Mouse (Mus musculus): ENCODE measurements around the gene Rundc3a.
"Not testable (repeated sequence)": the region's sequence is repeated elsewhere in the genome, so short reads cannot be mapped to it uniquely, and the experiment has no call there.

The Rundc3a gene

DNA sequence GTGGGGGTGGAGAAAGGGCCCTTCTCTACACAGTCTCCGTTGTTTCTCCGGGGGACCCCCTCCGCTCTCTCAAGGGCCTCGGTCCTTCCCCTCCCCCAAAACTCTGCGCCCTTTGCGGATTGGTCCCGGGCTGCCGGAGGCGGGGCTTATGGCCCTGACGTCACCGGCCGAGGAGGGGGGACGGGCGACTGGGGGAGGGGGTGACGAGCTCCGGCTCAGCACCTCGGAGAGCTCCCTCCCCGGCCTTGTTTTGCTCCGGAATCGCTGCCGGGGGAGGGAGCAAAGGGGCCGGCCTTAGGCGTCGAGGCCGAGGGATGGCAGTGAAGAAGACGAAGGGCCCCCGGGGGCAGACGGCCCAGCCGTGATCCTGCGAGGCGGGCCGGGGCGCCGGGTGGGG lies at the start of gene Rundc3a:
Rundc3a (plus strand) TSS at position 166 of the 397 bp plus-strand sequence.
- peak; percentile 85 for DNase-seq (ENCODE audit: low spot score)

DNA sequence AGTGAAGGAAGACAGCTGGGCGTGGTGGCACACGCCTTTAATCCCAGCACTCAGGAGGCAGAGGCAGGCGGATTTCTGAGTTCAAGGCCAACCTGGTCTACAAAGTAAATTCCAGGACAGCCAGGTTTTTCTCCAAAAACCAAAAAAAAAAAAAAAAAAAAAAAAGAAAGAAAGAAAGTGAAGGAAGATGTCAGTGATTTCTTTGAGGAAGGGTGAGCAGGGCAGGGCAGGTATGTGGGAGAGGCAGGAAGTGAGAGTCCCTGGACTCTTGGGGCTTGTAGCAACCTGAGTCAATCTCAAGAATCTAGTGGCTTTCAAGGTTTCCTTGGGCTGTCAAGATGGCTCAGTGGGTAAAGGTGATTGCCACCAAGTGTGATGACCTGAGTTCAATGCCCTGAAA lies 48.7 kb upstream of the Rundc3a start:
- no peak for DNase-seq (ENCODE audit: low spot score)

DNA sequence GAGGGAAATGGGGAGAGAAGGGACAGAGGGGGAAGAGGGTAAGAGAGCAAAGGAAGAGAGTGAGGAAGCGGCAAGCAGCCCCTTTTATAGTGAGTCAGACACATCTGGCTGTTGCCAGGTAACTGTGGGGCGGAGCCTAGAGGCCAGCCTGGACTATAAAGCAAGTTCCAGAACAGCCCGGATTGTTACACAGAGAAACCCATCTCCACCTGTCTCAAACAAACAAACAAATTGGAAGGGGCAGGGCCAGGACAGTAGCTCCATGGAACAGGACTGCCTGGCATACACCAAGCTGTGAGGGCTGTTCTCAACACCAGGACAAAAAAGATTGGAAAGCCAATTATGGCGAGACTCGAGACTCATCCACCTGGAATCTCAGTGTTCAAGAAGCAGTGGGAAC lies 46.3 kb upstream of the Rundc3a start:
- no peak for DNase-seq (ENCODE audit: low spot score)

DNA sequence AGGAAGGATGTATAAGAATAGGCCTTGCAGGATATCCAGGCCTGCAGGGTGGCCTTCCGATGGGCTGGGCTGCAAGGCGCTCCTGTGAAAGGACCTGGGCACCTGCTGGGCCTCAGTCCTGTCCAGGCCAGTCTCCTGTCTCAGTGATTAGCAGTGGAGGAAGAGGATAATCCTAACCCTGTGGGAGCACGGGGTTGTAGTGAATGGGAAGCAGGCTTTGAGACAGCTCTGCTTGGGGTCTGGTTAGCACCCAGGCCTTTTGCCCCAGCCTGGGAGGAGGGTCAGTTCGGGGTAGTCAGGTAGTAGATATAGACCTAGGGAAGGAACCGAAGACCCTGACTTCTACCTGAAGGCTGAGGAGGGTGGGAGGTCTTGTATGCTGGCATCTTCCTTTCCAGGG lies 45.5 kb upstream of the Rundc3a start:
- DNase-seq (ENCODE audit: low spot score): no peak

DNA sequence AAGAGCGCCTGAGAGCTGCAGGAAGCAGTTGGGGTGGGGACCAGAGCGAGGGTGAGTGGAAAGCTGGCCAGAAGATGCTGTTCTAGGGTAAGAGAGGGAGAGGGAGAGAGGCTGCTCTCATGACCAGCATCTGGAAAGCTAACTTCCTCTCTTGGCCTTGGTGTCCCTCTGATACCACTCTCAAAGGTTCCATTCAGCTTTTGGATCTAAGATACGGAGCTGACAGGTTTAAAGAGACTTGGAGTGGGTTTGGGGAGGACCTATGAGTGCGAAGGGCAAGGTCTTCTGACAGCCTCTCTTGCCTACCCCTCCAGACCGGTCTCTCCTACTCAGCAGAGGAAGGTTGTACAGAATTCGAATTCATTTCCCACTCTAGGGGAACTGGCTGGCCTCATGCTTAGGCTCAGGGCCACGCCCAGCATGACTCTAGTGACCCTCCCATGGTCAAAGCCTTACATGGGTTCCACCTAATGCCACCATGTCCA lies 45.1 kb upstream of the Rundc3a start:
- no peak for DNase-seq (ENCODE audit: low spot score)

DNA sequence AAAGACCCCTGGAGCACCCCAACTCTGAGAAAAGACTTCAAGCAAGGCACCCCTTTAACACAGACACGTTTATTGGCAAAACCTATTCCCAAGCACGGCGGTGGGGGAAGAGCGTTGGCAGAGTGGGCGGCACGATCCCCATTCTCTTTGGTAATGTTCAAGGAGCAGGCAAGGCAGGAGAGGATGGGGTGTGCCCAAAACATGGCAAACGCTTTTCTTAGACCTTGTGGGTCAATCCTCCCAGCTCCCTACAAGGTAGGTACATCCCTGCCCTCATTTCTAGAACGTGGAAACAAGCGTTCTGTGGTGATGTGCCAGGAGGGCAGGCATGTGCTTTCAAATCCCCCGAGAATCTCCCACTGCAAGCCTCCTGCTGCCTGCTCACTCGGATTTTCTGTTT lies 44.4 kb upstream of the Rundc3a start:
- DNase-seq (ENCODE audit: low spot score): no peak

DNA sequence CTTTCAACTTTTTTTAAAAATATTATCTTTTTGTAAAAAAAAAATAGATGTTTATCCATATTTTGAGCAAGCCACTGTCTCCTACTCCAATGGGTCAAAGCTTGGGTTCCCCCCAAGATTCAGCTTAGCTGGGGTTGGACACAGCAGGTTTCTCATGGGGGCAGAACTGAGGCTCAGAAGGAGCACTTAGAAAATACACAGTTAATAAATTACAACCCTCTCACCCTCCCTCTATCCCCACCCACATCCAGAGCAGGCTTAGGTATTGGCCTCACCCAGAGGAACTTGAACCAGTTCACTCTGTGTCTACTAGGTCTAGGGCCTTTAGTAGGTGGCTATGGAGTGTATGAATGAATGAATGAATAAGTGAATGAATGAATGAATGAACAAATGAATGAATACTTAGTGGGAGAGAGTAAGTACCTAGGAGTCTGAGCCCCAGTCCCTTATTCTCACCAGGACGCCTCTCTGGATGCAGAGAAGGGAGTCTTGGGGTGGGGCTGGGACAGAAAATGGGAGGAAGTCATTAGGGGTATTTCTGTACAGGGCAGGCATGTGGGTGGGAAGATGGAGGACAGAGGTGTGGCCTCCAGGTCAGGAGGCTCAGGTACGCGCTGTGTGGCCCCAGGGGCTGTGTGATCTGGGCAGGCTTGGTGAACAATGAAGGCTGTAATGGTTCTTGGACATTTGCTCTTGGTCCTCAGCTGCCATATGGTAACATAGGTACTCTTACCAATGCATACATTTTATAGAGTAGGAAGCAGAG lies 43.8 kb upstream of the Rundc3a start:
- no peak for DNase-seq (ENCODE audit: low spot score)

DNA sequence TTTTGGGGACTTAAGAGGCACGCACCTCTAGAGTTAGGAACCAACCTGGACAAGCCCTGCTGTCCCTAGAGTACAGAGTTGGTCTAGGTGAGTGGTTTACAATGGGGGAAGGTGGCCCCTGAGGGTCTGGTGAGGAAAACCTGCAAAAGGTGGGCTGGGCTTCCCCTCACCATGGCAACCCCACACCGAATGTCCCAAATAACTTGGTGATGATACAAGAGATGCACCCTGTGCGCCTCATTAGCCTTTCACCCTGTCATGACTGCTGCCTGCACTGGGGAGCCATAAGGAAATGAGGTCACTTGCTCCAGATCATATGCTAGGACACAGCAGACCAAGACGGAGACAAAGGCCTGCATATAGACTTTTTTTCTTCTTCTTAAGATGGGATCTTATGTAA lies 42.8 kb upstream of the Rundc3a start:
- no peak for DNase-seq (ENCODE audit: low spot score)

DNA sequence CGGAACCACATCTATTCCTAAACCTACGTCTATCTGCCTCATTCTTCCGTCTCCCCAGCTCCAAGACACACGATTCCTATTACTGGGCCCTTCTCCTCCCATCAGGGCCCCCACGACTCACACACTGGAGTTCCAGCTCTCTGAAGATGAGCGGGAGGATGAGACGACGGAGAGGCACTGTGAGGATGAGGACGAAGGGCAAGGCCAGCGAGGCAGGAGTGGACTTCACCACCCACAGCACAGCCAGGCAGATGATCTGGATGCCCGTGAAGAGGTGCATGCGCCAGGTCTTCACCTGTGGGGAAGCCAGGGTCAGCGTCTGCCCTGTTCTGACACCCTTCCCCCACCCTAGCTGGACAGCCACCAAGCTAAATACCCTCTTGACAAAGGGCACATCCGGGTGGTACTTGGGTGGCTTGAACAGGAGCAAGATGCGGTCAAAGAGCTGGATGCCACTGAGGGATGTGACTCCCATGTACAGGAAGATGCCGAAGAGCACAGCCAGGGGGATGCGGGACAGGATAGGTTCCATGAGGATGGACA lies 42.2 kb upstream of the Rundc3a start:
- no peak for DNase-seq (ENCODE audit: low spot score)

DNA sequence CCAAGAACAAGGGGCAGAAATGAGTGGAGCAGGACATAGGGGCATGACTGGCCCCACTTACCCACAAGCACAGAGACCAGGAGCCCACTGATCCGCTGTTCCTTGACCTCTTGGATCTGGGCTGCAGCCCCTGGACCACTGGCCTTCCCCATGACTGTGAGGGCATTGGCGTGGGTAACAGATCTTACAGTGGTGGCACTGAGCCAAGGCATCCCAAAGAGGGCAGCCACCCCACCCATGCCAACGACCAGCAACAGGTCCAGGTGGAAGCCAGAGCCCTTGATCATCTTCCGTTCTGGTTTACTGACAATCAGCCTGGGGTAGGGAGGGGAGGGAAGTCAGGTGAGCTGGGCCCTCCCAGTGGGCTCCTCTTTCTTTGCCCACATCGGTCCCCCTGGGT lies 40.8 kb upstream of the Rundc3a start:
- no peak for DNase-seq (ENCODE audit: low spot score)

DNA sequence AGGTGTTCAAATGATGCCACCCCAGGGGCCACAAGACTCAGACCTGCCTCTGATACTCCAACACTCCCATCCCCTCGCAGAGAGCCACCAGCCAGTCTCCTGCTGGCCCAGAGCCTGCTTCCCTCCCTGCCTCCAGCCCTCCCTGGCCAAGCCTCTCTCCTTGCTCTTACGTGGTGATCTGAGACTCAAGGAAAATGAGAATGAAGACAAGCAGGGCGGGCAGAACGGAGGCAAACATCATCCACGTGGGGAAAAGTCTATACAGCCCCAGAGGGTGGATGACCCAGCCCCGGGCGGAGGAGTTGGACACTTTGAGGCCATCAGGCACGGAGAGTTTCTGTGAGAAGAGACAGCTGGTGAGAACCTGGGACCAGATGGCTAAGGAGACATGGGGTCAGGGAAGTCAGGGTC lies 40.2 kb upstream of the Rundc3a start:
- no peak for DNase-seq (ENCODE audit: low spot score)

DNA sequence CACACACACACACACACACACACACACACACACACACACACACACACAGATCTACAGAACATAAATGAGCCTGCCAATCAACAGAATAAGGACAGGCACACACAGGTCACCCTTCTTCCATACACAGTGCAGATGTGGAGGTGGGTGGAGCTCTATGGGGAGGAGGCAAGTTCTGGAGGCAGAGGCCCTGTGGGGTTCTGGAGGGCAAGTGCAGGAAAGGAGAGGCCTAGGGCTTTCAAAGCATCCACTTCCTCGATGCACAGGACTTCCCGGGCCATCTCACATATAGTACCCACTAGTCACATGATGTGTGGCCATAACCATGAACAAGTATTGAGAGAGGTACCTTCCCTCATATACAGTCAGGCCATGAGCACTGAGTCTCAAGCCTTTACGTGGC lies 37.7 kb upstream of the Rundc3a start:
- no peak for DNase-seq (ENCODE audit: low spot score)

DNA sequence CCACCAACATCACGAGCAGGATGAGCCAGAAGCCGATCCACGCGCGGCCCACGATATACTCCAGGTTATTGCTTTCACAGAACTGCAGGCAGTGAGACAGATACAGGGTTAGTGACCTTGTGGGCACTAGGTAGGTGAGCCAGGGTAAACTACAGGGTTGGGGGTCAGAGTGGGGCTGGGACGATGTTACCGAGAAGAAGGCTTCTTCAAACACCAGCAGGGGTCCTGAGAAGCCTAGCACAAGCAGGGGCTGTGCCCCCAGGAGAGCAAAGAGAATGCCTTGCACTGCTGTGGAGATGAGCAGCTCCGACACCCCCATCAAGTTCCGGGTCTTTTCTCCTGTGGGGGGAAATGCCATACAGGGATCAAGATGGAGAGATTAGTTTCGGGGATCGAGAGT lies 37.0 kb upstream of the Rundc3a start:
- no peak for DNase-seq (ENCODE audit: low spot score)

DNA sequence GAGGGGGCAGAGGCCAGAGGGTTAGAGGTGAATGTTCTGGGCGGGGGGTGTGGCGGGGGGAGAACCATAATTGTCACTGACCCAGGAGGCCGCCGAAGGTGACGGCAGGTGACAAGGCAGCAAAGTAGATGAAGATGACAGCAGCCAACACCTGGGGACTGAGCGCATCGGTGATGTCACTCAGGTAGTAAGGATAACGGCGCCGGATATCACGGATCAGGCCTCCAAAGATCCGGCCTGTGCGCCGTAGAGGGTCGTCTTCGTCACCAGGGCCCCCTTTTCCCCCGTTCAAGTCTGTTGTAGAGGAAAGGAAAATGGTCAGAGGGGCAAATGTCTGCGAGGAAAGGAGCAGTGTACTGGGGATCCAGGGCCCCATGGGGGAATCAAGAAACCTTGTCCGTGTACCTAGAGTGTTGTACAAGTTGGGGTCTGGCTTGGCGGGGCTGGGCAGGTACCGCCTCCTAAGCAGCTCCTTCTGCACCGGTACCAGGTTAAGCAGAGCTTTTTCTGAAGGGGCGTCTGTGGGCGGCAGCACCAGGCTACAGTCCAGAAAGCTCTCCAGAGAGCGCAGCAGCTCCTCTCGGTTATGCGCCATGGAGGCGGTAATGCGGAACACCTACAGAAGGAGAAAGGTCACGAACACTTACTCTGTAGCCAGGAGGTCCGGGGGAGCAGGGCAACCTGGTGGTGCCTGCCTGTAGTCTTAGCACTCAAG lies 36.4 kb upstream of the Rundc3a start:
- DNase-seq (ENCODE audit: low spot score): no peak

DNA sequence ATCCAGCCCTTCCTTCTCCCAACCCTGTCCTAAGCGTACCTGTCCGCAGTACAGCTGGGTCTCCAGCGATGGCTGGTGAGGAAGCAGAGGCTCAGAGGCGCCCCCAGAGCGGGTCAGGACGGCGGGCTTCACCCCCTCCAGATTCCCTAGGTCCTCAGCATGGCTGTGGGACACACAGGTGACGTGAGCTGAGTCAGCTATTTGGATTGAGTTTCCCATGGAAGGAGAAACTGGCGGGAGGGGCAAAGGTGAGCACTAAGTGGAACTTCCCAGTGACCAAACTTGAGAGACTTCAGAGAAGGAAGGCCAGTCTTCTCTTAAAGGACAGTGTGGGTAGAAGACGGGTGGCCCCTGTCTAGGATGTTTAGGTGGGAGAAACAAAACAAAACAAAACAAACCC lies 34.8 kb upstream of the Rundc3a start:
- DNase-seq (ENCODE audit: low spot score): no peak

DNA sequence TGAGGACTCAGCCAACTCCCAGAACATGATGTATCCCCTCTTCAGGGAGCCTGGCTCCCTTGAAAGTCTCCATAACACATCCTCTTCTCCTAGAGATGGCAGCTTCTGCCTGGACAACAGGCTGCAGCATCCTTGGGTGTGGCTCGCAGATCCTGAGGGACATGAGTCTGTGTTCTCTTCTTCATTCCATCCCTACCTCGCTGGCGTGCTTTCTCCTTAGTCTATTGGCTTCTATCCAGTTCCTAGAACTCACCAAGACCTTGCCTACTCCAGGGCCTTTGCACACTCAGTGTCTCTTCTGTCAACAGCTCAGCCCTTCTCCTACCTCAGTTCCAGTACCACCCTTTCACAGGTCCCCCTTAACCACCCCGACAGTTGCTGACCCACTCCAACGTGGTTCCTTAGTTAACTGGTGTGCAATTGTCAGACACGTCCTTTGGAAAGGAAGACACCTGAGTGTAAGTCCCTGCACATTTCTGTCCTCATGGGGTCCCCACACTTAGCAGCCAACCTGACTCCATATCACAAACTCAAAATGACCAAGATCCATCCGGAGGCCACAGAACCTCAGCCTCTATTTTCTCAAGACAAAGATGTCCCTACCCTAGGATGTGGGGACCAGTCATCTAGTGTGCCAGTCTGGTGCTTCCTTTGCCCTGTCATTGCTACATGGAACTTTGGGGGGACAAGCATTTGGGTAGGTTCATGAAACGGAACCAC lies 31.3 kb upstream of the Rundc3a start:
- no peak for DNase-seq (ENCODE audit: low spot score)

DNA sequence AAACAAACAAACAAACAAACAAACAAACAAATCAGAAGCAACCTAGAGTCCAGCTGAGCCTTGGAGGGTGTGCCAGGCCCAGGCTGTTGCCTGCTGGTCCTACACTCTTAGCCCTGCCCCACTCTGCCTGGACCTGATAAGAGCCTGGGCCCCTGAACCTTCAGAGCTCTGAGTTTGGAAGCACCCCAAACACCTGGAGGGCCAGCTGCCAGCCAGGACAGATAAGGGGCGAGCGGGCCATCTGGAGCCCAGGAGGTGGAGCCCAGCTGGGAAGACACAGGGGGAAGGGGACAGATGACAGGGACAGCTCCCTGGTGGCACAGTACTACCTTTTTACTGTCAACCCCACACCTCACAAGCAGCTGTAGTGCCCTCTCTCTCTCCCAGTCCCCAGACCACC lies 29.6 kb upstream of the Rundc3a start:
- DNase-seq (ENCODE audit: low spot score): no peak

DNA sequence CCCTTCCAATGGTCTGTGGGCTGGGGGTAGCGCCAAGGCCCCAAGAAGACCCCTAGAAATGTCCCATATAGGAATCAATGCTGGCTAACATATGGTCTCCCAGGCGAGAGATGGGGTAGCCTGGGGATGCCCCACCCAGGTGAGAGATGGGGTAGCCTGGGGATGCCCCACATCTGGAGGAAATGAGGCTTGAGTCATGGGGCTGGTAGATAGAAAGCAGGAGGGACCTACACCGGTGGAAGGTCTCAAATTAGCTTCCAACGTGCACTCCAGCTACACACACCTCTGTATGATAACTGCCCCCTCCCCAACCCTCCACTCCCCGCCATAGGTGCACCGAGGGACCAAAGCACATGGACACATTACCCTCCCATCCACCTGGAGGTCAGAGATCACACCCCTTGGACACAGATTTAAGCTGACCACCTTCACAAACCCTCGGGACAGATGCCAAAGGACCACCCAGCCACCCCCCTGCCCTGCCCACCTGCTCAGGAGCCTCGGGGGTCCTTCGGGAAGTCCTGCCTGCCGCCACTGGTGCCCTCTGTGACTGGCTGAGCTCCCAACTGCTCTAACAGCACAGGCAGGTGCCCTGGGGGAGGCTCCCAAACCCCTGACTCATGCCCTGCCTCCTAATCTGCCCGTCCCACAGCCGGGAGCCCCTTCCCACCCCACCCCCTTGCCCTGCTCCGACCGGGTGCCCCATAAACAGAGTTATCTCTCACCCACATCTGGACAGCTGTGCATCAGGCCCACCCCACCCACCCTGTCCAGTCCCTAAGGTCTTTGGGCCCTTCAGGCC lies 28.4 kb upstream of the Rundc3a start:
- DNase-seq (ENCODE audit: low spot score): no peak

DNA sequence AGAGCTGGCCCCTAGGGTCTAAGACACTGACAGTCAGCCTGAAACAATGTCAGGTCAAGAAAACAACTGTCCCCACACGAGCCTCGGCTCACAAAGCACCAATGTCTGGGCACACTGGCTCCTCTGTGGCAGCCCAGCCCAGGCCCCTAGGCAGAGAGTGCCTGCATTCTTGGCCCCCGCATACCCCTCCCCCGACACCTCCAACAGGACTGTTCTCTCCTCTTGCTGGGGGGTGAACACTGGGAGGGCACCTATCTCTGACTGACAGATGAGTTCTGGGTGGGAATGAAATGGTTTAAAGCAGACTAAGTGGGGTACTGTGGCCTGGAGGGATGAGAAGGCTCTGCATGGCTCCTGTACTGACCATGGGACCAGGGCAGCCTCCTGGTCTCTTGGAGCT lies 27.5 kb upstream of the Rundc3a start:
- DNase-seq (ENCODE audit: low spot score): no peak

DNA sequence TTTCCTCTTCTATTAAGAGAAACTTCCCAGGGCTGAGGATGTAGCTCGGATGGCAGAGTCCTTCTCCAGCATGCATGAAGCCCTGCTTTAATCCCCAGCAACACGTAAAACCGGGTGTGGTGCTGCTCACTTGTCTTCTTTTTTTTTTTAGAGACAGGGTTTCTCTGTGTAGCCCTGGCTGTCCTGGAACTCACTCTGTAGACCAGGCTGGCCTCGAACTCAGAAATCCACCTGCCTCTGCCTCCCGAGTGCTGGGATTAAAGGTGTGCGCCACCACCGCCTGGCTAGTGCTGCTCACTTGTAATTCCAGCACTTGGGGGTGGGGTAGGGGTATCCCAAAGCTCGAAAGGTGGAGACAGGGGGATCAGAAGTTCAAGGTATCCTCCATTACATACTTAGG lies 27.1 kb upstream of the Rundc3a start, which contains the start of gene Slc4a1:
Slc4a1 (minus strand) TSS at position 101 of the 400 bp plus-strand sequence.
- not testable (repeated sequence) for DNase-seq (ENCODE audit: low spot score)

DNA sequence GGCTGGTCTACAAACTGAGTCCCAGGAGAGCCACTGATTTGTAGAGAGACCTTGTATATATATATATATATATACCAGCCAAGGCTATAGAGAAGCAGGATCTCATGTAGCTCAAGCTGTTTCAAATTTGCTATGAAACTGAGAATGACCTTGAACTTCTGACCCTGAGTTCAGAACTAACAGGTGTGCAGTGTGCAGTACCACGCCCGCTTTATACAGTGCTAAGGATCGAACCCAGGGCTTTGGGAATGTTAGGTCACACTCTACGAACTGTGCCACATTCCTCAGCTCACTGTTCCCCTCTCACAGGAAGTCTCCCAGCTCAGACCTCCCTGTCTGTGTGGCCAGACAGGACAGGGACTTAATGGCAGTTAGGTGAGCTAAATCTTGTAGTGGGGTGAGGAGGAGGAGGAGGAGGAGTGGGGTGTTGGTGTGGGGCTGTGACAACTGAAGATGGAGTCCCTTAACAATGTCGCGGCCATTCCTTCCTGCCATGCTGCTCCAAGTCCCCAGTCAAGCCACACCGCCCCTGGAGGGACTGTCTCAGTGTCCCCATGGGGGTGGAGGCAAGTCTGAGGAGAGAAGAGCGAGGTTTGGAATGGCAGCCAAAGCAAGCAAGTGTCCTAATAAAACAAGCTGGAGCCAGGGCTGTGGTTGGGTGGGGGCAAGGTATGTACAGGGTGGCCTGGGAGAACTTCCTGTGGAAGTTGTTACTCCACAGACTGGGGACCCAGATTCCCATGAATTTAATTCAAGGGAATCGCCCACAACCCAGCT lies 25.5 kb upstream of the Rundc3a start:
- DNase-seq (ENCODE audit: low spot score): no peak

Data from ovary, postnatal 36 days (tissue).